Mouse (Mus musculus) CH12.LX (cell line): ENCODE data around the gene Nlrp9b. TPM values are rescaled to one million over a fixed set of nuclear protein-coding genes. Genes with fewer than 3 reads are reported as not detected.

ENCODE experiments used
- polyA plus RNA-seq: library from polyadenylated mRNA; unstranded; fragments of >175 nt; gene quantifications from 2 replicates; pipeline ENCODE4 v1.2.1, GENCODE M21; 2012; ENCODE audit warnings: low read depth; ENCODE audit not compliant: insufficient read length
- total RNA-seq, 2 experiments: library from RNA; depleted of rRNA; stranded (reverse); fragments of 300-350 nt in 1 of 2; fragments of >200 nt in 1 of 2; gene quantifications; 2 replicates each; pipeline ENCODE4 v1.2.3; 2012 to 2014

Gene Nlrp9b
- total and polyA plus RNA-seq, 3 experiments = 0.21 to 2.3 (median 1.4) TPM

Other genes starting within 250 kb of the Nlrp9b start
- gene Nectin2, start 241.0 kb upstream of the Nlrp9b start, total RNA-seq (2012; rRNA removed) = 9.1 and 14.1 TPM in 2 replicates
- gene Nectin2, start 241.0 kb upstream of the Nlrp9b start, total RNA-seq (2014; rRNA removed) = 3.0 and 3.4 TPM in 2 replicates
- gene Nectin2, start 241.0 kb upstream of the Nlrp9b start, polyA plus RNA-seq = 6.3 and 6.5 TPM in 2 replicates
- 8.2 and 10.9 TPM in 2 replicates for gene Bcam, start 220.4 kb upstream of the Nlrp9b start, total RNA-seq (2012; rRNA removed)
- 2.4 and 3.0 TPM in 2 replicates for gene Bcam, start 220.4 kb upstream of the Nlrp9b start, total RNA-seq (2014; rRNA removed)
- 4.8 and 5.3 TPM in 2 replicates for gene Bcam, start 220.4 kb upstream of the Nlrp9b start, polyA plus RNA-seq
- gene Cblc, start 194.7 kb upstream of the Nlrp9b start, total RNA-seq (2012; rRNA removed) = 30.8 and 38.9 TPM in 2 replicates
- 6.4 and 7.2 TPM in 2 replicates for gene Cblc, start 194.7 kb upstream of the Nlrp9b start, total RNA-seq (2014; rRNA removed)
- 12.7 and 13.4 TPM in 2 replicates for gene Cblc, start 194.7 kb upstream of the Nlrp9b start, polyA plus RNA-seq
- gene Bcl3, start 168.7 kb upstream of the Nlrp9b start, total RNA-seq (2012; rRNA removed) = 15.8 and 18.8 TPM in 2 replicates
- gene Bcl3, start 168.7 kb upstream of the Nlrp9b start, total RNA-seq (2014; rRNA removed) = 3.2 and 3.8 TPM in 2 replicates
- 17.9 and 25.2 TPM in 2 replicates for gene Bcl3, start 168.7 kb upstream of the Nlrp9b start, polyA plus RNA-seq
- gene Gm19345, start 139.5 kb upstream of the Nlrp9b start, total RNA-seq (2012; rRNA removed) = 0.59 TPM in 1 of 2 replicates, not detected in the other
- not detected in 2 replicates for gene Gm19345, start 139.5 kb upstream of the Nlrp9b start, total RNA-seq (2014; rRNA removed)
- 4.1 and 4.3 TPM in 2 replicates for gene Gm19345, start 139.5 kb upstream of the Nlrp9b start, polyA plus RNA-seq
- gene Ceacam16, start 130.2 kb upstream of the Nlrp9b start, total RNA-seq (2012; rRNA removed) = 2.5 and 3.2 TPM in 2 replicates
- 0.88 and 1.1 TPM in 2 replicates for gene Ceacam16, start 130.2 kb upstream of the Nlrp9b start, total RNA-seq (2014; rRNA removed)
- gene Ceacam16, start 130.2 kb upstream of the Nlrp9b start, polyA plus RNA-seq = 6.8 and 7.7 TPM in 2 replicates
- gene Ceacam19, start 103.5 kb upstream of the Nlrp9b start, total RNA-seq (2012; rRNA removed) = 0.04 and 0.08 TPM in 2 replicates
- gene Ceacam19, start 103.5 kb upstream of the Nlrp9b start, total RNA-seq (2014; rRNA removed) = not detected in 2 replicates
- gene Ceacam19, start 103.5 kb upstream of the Nlrp9b start, polyA plus RNA-seq = not detected in 2 replicates
- gene Pvr, start 70.3 kb upstream of the Nlrp9b start, total RNA-seq (2012; rRNA removed) = 15.0 and 15.4 TPM in 2 replicates
- gene Pvr, start 70.3 kb upstream of the Nlrp9b start, total RNA-seq (2014; rRNA removed) = 12.7 and 13.1 TPM in 2 replicates
- gene Pvr, start 70.3 kb upstream of the Nlrp9b start, polyA plus RNA-seq = 8.8 and 13.2 TPM in 2 replicates
- gene Igsf23, start 40.7 kb upstream of the Nlrp9b start, total RNA-seq (2012; rRNA removed) = 0.08 TPM in 1 of 2 replicates, not detected in the other
- gene Igsf23, start 40.7 kb upstream of the Nlrp9b start, total RNA-seq (2014; rRNA removed) = not detected in 2 replicates
- gene Igsf23, start 40.7 kb upstream of the Nlrp9b start, polyA plus RNA-seq = not detected in 2 replicates
- 1.8 and 1.9 TPM in 2 replicates for gene Ceacam20, start 26.1 kb upstream of the Nlrp9b start, total RNA-seq (2012; rRNA removed)
- 4.3 and 6.6 TPM in 2 replicates for gene Ceacam20, start 26.1 kb upstream of the Nlrp9b start, total RNA-seq (2014; rRNA removed)
- 4.2 and 5.8 TPM in 2 replicates for gene Ceacam20, start 26.1 kb upstream of the Nlrp9b start, polyA plus RNA-seq
- gene Vmn1r91, start 108.2 kb downstream of the Nlrp9b start, total RNA-seq (2012; rRNA removed) = not detected in 2 replicates
- not detected in 2 replicates for gene Vmn1r91, start 108.2 kb downstream of the Nlrp9b start, total RNA-seq (2014; rRNA removed)
- gene Vmn1r91, start 108.2 kb downstream of the Nlrp9b start, polyA plus RNA-seq = not detected in 2 replicates
- gene Gm16442, start 131.1 kb downstream of the Nlrp9b start, total RNA-seq (2012; rRNA removed) = not detected in 2 replicates
- not detected in 2 replicates for gene Gm16442, start 131.1 kb downstream of the Nlrp9b start, total RNA-seq (2014; rRNA removed)
- not detected in 2 replicates for gene Gm16442, start 131.1 kb downstream of the Nlrp9b start, polyA plus RNA-seq
- gene Vmn1r93, start 147.6 kb downstream of the Nlrp9b start, total RNA-seq (2012; rRNA removed) = not detected in 2 replicates
- not detected in 2 replicates for gene Vmn1r93, start 147.6 kb downstream of the Nlrp9b start, total RNA-seq (2014; rRNA removed)
- gene Vmn1r93, start 147.6 kb downstream of the Nlrp9b start, polyA plus RNA-seq = not detected in 2 replicates
- not detected in 2 replicates for gene Vmn1r94, start 176.9 kb downstream of the Nlrp9b start, total RNA-seq (2012; rRNA removed)
- not detected in 2 replicates for gene Vmn1r94, start 176.9 kb downstream of the Nlrp9b start, total RNA-seq (2014; rRNA removed)
- not detected in 2 replicates for gene Vmn1r94, start 176.9 kb downstream of the Nlrp9b start, polyA plus RNA-seq
- not detected in 2 replicates for gene Vmn1r95, start 202.2 kb downstream of the Nlrp9b start, total RNA-seq (2012; rRNA removed)
- not detected in 2 replicates for gene Vmn1r95, start 202.2 kb downstream of the Nlrp9b start, total RNA-seq (2014; rRNA removed)
- not detected in 2 replicates for gene Vmn1r95, start 202.2 kb downstream of the Nlrp9b start, polyA plus RNA-seq
- not detected in 2 replicates for gene Gm6164, start 214.1 kb downstream of the Nlrp9b start, total RNA-seq (2012; rRNA removed)
- gene Gm6164, start 214.1 kb downstream of the Nlrp9b start, total RNA-seq (2014; rRNA removed) = not detected in 2 replicates
- not detected in 2 replicates for gene Gm6164, start 214.1 kb downstream of the Nlrp9b start, polyA plus RNA-seq
- not detected in 2 replicates for gene Gm4498, start 242.4 kb downstream of the Nlrp9b start, total RNA-seq (2012; rRNA removed)
- gene Gm4498, start 242.4 kb downstream of the Nlrp9b start, total RNA-seq (2014; rRNA removed) = not detected in 2 replicates
- not detected in 2 replicates for gene Gm4498, start 242.4 kb downstream of the Nlrp9b start, polyA plus RNA-seq